Mouse (Mus musculus) liver, postnatal 0 days (tissue): ENCODE data around the gene Mars.

Source experiments
- CTCF ChIP-seq: sonication (generic); IDR thresholded peaks from 2 replicates; pipeline ENCODE4 v1.5.1; 2016; ENCODE audit warnings: antibody characterized with exemption, low read depth
- EP300 ChIP-seq: IDR thresholded peaks from 2 replicates; pipeline ENCODE4 v1.6.1; 2016; ENCODE audit warnings: antibody characterized with exemption, low read depth, mild to moderate bottlenecking

DNA sequence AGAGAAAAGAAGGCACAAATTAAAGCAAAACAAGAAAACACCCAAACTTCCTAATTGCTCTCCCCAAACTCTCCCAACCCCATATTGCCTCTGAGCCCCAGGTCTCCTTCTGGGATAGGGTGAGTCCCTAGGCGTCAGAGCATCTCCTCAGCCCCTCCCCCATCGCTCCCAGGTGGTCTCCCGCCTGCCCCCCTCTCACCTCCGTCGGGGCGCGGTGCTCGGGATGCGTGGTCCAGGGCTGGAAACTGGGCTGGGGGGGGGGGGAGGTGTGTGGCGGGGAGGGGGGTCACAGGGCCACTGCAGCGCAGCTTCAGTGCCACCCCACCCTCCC is 29.7 kb upstream of the Mars start:
- TF ChIP-seq EP300, result no peak
- TF ChIP-seq CTCF, result no peak
